Mouse (Mus musculus): ENCODE results near the gene Olfr539.
A peak's percentile ranks its signal among the peaks of the same experiment; 100 is the strongest.
"Not testable (repeated sequence)": the region's sequence is repeated elsewhere in the genome, so short reads cannot be mapped to it uniquely, and the experiment has no call there.

Olfr539 gene

GRCm38 (mm10) chr7:140659630-140660029, at the start of gene Olfr539:
Gene Olfr539, plus strand, starts transcription at chr7:140659930.
- DNase-seq: no peak

GRCm38 (mm10) chr7:140628670-140629069, 31.1 kb upstream of the Olfr539 start, which contains the start of gene Olfr61:
Gene Olfr61, plus strand, starts transcription at chr7:140628970.
- DNase-seq: not testable (repeated sequence)

- no peak for DNase-seq
These were observed 29.2 kb upstream of the Olfr539 start for GRCm38 (mm10) chr7:140630559-140630958.

GRCm38 (mm10) chr7:140646152-140646551, 13.6 kb upstream of the Olfr539 start, which contains the start of gene Olfr53:
Gene Olfr53, plus strand, starts transcription at chr7:140646452.
- DNase-seq: no peak

- not testable (repeated sequence) for DNase-seq
These were observed 11.0 kb downstream of the Olfr539 start for GRCm38 (mm10) chr7:140670693-140671092.

GRCm38 (mm10) chr7:140675863-140676262, 16.1 kb downstream of the Olfr539 start:
- no peak for DNase-seq

- not testable (repeated sequence) for DNase-seq
These were observed 19.9 kb downstream of the Olfr539 start for GRCm38 (mm10) chr7:140679591-140679990.

GRCm38 (mm10) chr7:140681651-140682050, 21.9 kb downstream of the Olfr539 start, which contains the start of gene Olfr45:
Gene Olfr45, plus strand, starts transcription at chr7:140681951.
- no peak for DNase-seq

- no peak for DNase-seq
These were observed 37.2 kb downstream of the Olfr539 start, which contains the start of gene Olfr541 for GRCm38 (mm10) chr7:140696967-140697366. Gene Olfr541, plus strand, starts transcription at chr7:140697267.

GRCm38 (mm10) chr7:140706348-140706747, 46.6 kb downstream of the Olfr539 start:
- DNase-seq: no peak

- peak in 1 of 2 experiments; percentile 1 for DNase-seq
These were observed 48.0 kb downstream of the Olfr539 start for GRCm38 (mm10) chr7:140707536-140708284.

- DNase-seq: no peak
These were observed 57.7 kb downstream of the Olfr539 start for GRCm38 (mm10) chr7:140717155-140718055.

- DNase-seq: no peak
These were observed 61.4 kb downstream of the Olfr539 start for GRCm38 (mm10) chr7:140721095-140721494.

GRCm38 (mm10) chr7:140725558-140725957, 65.8 kb downstream of the Olfr539 start:
- no peak for DNase-seq
